Mouse (Mus musculus) neutrophil, adult 59 days (primary cell): Measurements from ENCODE around the gene BC049762. TPM values are rescaled to one million over a fixed set of nuclear protein-coding genes. Genes with fewer than 3 reads are reported as not detected.

ENCODE experiments used
- total RNA-seq, 2 experiments: library from RNA; stranded (reverse); gene quantifications; 1 replicate in 1 of 2; 2 replicates in 1 of 2; pipeline ENCODE4 v1.2.4; 2023

BC049762 gene
- under 1 TPM; 0.56 to 0.77 TPM for total RNA-seq

GRCm38 (mm10) chr11:51262342-51263285 lies at the start of gene BC049762:
TSS of gene BC049762 (minus strand) at chr11:51263046.

GRCm38 (mm10) chr11:51289564-51290041 lies 26.8 kb upstream of the BC049762 start, which contains the start of gene Col23a1:
TSS of gene Col23a1 (plus strand) at chr11:51289920.

GRCm38 (mm10) chr11:51261680-51262219 lies 1.1 kb downstream of the BC049762 start, which contains the start of gene Clk4:
TSS of gene Clk4 (plus strand) at chr11:51261730.

GRCm38 (mm10) chr11:51220308-51220707 lies 42.5 kb downstream of the BC049762 start, which contains the start of gene Gm12569:
TSS of gene Gm12569 (plus strand) at chr11:51220473.

Other genes starting within 250 kb of the BC049762 start
- not detected for gene Olfr54, start 248.8 kb downstream of the BC049762 start, total RNA-seq
- not detected for gene Olfr1375, start 214.9 kb downstream of the BC049762 start, total RNA-seq
- not detected for gene Zfp354a, start 203.8 kb downstream of the BC049762 start, total RNA-seq
- not detected for gene Gm12569, start 42.6 kb downstream of the BC049762 start, total RNA-seq
- gene Clk4, start 1.3 kb downstream of the BC049762 start, total RNA-seq = 100 to 1,000 TPM; 151 to 164 TPM
- 1 to 10 TPM in 1 of 2 experiments, under 1 TPM in 1; 0.91 to 1.1 TPM for gene Col23a1, start 26.9 kb upstream of the BC049762 start, total RNA-seq